Mouse (Mus musculus): ENCODE data around the gene Lce1i.
A peak's percentile ranks its signal among the peaks of the same experiment; 100 is the strongest.
"Not testable (repeated sequence)": the region's sequence is repeated elsewhere in the genome, so short reads cannot be mapped to it uniquely, and the experiment has no call there.

Gene Lce1i

GRCm38 (mm10) chr3:92778799-92779198 lies at the start of gene Lce1i:
Gene Lce1i, minus strand, starts transcription at chr3:92778899.
- no peak for DNase-seq (ENCODE audit: extremely low read depth, insufficient read length, low spot score)

GRCm38 (mm10) chr3:92827108-92827507 lies 48.4 kb upstream of the Lce1i start, which contains the start of gene Kprp:
Gene Kprp, minus strand, starts transcription at chr3:92827247.
- no peak for DNase-seq (ENCODE audit: extremely low read depth, insufficient read length, low spot score)

GRCm38 (mm10) chr3:92825808-92826207 lies 47.1 kb upstream of the Lce1i start:
- DNase-seq (ENCODE audit: extremely low read depth, insufficient read length, low spot score) = no peak

GRCm38 (mm10) chr3:92816036-92816435 lies 37.3 kb upstream of the Lce1i start:
- DNase-seq (ENCODE audit: extremely low read depth, insufficient read length, low spot score) = not testable (repeated sequence)

- no peak for DNase-seq (ENCODE audit: extremely low read depth, insufficient read length, low spot score)
Measured at GRCm38 (mm10) chr3:92815581-92815980, 36.9 kb upstream of the Lce1i start.

GRCm38 (mm10) chr3:92807791-92808190 lies 29.1 kb upstream of the Lce1i start, which contains the start of gene Lce1k:
Gene Lce1k, minus strand, starts transcription at chr3:92807891.
- DNase-seq (ENCODE audit: extremely low read depth, insufficient read length, low spot score) = no peak

GRCm38 (mm10) chr3:92790414-92790813 lies 11.7 kb upstream of the Lce1i start, which contains the start of gene Lce1j:
Gene Lce1j, minus strand, starts transcription at chr3:92790514.
- no peak for DNase-seq (ENCODE audit: extremely low read depth, insufficient read length, low spot score)

GRCm38 (mm10) chr3:92771573-92771972 lies 7.1 kb downstream of the Lce1i start:
- DNase-seq (ENCODE audit: extremely low read depth, insufficient read length, low spot score) = peak; percentile 26

- DNase-seq (ENCODE audit: extremely low read depth, insufficient read length, low spot score) = no peak
Measured at GRCm38 (mm10) chr3:92764965-92765364, 13.7 kb downstream of the Lce1i start, which contains the start of gene Lce1h. Gene Lce1h, minus strand, starts transcription at chr3:92765065.

- no peak for DNase-seq (ENCODE audit: extremely low read depth, insufficient read length, low spot score)
Measured at GRCm38 (mm10) chr3:92753197-92753596, 25.5 kb downstream of the Lce1i start.

GRCm38 (mm10) chr3:92752238-92752637 lies 26.5 kb downstream of the Lce1i start, which contains the start of gene Lce1g:
Gene Lce1g, minus strand, starts transcription at chr3:92752338.
- DNase-seq (ENCODE audit: extremely low read depth, insufficient read length, low spot score) = peak; percentile 46

- DNase-seq (ENCODE audit: extremely low read depth, insufficient read length, low spot score) = no peak
Measured at GRCm38 (mm10) chr3:92738996-92739395, 39.7 kb downstream of the Lce1i start, which contains the start of gene Gm38119. Gene Gm38119, minus strand, starts transcription at chr3:92739096.

Data from 3134 (cell line).